Mouse (Mus musculus): Measurements from ENCODE around the gene Borcs8. TPM values are rescaled to one million over a fixed set of nuclear protein-coding genes. Genes with fewer than 3 reads are reported as not detected.

The Borcs8 gene
- polyA plus RNA-seq, 1 experiment = 101 TPM

- no peak for TF ChIP-seq POLR2A (IDR thresholded peaks at IDR 0.05; ENCODE audit: borderline replicate concordance, insufficient read depth, low read length)
- no peak for TF ChIP-seq CTCF (IDR thresholded peaks at IDR 0.05; ENCODE audit: borderline replicate concordance, insufficient read depth, low read depth, low read length)
- WGBS = 12% methylated on average over 39 of the region's 40 CpGs
- no peaks in the 10 kb centered on the region for H3K4me1 ChIP-seq (ENCODE audit: control insufficient read depth, insufficient read depth, low read length)
- H3K4me3 ChIP-seq (replicated peaks; ENCODE audit: insufficient read depth, low read depth, low read length) = peak overlapping the region; percentile 46
- no peaks in the 10 kb centered on the region for H3K27me3 ChIP-seq (ENCODE audit: control insufficient read depth, insufficient read depth, low read length)
- H3K27ac ChIP-seq (ENCODE audit: insufficient read depth, low read length) = no peak overlapping the region
- peak; percentile 41 to 43 for DNase-seq
These were observed 19.0 kb downstream of the Borcs8 start for GRCm38 (mm10) chr8:70158069-70158853.

DNA sequence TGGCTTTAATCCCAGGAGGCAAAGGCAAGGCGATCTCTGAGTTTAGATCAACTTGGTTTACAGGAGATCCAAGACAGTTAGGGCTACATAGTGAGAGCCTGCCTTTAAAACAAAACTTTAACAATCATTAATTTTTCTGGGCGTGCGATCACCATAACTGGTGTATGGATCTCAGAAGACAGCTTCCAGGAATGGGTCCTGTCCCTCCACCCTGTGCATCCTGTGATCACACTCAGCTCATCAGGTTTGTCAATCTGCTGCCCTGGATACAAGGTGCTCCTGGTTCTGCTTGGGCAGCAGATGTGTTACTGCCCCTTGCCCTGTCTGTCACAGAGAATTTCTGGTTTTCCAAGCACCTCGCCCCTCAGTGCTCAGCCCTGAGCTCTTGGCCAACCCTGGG, 19.9 kb downstream of the Borcs8 start:
- TF ChIP-seq POLR2A (IDR thresholded peaks at IDR 0.05; ENCODE audit: borderline replicate concordance, insufficient read depth, low read length) = no peak
- no peak for TF ChIP-seq CTCF (IDR thresholded peaks at IDR 0.05; ENCODE audit: borderline replicate concordance, insufficient read depth, low read depth, low read length)

DNA sequence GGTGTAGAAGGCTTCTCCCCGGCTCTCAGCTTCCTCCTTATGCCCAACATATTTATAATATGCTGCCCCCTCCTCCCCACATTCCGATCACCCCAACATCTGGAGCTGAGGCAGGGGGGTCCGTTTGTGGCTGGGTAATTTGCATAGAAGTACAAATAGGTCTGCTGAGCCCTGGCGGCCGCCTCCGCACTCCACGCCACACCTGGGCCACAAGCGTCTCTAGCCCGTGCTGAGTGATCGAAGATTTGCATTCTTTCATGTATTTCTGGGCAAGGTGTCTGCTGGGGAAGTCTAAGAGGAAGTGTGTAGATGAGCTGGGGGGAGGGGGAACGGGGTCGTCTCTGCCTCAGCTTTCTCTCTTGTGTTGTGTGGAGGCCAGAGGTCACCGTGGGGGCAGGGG, 20.7 kb downstream of the Borcs8 start:
- WGBS = 65% methylated on average over 13 of the region's 13 CpGs
- TF ChIP-seq POLR2A (IDR thresholded peaks at IDR 0.05; ENCODE audit: borderline replicate concordance, insufficient read depth, low read length) = no peak
- TF ChIP-seq CTCF (IDR thresholded peaks at IDR 0.05; ENCODE audit: borderline replicate concordance, insufficient read depth, low read depth, low read length) = no peak

More for the DNA sequence above, 19.9 kb downstream of the Borcs8 start:
- WGBS = 85% methylated on average over 4 of the region's 4 CpGs
- DNase-seq = no peak
- H3K27me3 ChIP-seq (ENCODE audit: control insufficient read depth, insufficient read depth, low read length) = no peaks in the 10 kb centered on the region
- H3K27ac ChIP-seq (ENCODE audit: insufficient read depth, low read length) = no peak overlapping the region
- no peaks in the 10 kb centered on the region for H3K4me1 ChIP-seq (ENCODE audit: control insufficient read depth, insufficient read depth, low read length)
- no peak overlapping the region for H3K4me3 ChIP-seq (replicated peaks; ENCODE audit: insufficient read depth, low read depth, low read length)

GRCm38 (mm10) chr8:70163316-70163715, 24.0 kb downstream of the Borcs8 start:
- no peaks in the 10 kb centered on the region for H3K4me1 ChIP-seq (ENCODE audit: control insufficient read depth, insufficient read depth, low read length)
- TF ChIP-seq CTCF (IDR thresholded peaks at IDR 0.05; ENCODE audit: borderline replicate concordance, insufficient read depth, low read depth, low read length) (no peak), POLR2A (IDR thresholded peaks at IDR 0.05; ENCODE audit: borderline replicate concordance, insufficient read depth, low read length) (no peak)
- DNase-seq = no peak

More for the DNA sequence above, 20.7 kb downstream of the Borcs8 start:
- H3K4me3 ChIP-seq (replicated peaks; ENCODE audit: insufficient read depth, low read depth, low read length) = no peak overlapping the region
- DNase-seq = no peak
- H3K4me1 ChIP-seq (ENCODE audit: control insufficient read depth, insufficient read depth, low read length) = no peaks in the 10 kb centered on the region
- no peak overlapping the region for H3K27ac ChIP-seq (ENCODE audit: insufficient read depth, low read length)
- no peaks in the 10 kb centered on the region for H3K27me3 ChIP-seq (ENCODE audit: control insufficient read depth, insufficient read depth, low read length)

GRCm38 (mm10) chr8:70166504-70167110, 27.3 kb downstream of the Borcs8 start:
- Histone ChIP-seq H3K27ac (ENCODE audit: insufficient read depth, low read length) (no peak overlapping the region), H3K27me3 (ENCODE audit: control insufficient read depth, insufficient read depth, low read length) (no peaks in the 10 kb centered on the region), H3K4me1 (ENCODE audit: control insufficient read depth, insufficient read depth, low read length) (no peaks in the 10 kb centered on the region), H3K4me3 (replicated peaks; ENCODE audit: insufficient read depth, low read depth, low read length) (peak overlapping the region; percentile 2)
- TF ChIP-seq POLR2A (IDR thresholded peaks at IDR 0.05; ENCODE audit: borderline replicate concordance, insufficient read depth, low read length) = no peak
- TF ChIP-seq CTCF (IDR thresholded peaks at IDR 0.05; ENCODE audit: borderline replicate concordance, insufficient read depth, low read depth, low read length) = peak; percentile 89
- 2% methylated on average over 21 of the region's 21 CpGs for WGBS
- DNase-seq = peak; percentile 48 to 73

More at GRCm38 (mm10) chr8:70163316-70163715, 24.0 kb downstream of the Borcs8 start:
- Histone ChIP-seq H3K27ac (ENCODE audit: insufficient read depth, low read length) (no peak overlapping the region), H3K27me3 (ENCODE audit: control insufficient read depth, insufficient read depth, low read length) (no peaks in the 10 kb centered on the region), H3K4me3 (replicated peaks; ENCODE audit: insufficient read depth, low read depth, low read length) (no peak overlapping the region)
- 69% methylated on average over 3 of the region's 3 CpGs for WGBS

DNA sequence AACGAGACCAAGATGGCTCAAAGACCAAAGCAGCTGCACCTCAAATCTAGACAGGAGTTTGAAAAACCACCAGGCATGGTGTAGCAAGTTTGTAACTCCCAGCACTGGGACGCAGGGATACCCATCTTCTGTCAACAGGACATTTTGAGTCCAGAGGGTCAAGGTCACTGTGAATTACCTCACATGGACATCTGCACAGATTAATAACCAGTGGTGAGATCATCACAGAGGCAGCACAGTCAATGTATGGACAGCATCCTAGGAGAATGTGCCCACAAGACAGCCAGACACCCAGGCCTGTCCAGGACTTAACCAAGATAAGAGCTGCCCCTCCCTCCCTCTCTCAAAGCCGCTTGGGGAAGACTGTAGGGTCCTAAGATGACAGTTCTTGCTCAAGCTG, 30.8 kb downstream of the Borcs8 start:
- H3K27ac ChIP-seq (ENCODE audit: insufficient read depth, low read length) = no peak overlapping the region
- WGBS = 90% methylated on average over 3 of the region's 3 CpGs
- H3K4me3 ChIP-seq (replicated peaks; ENCODE audit: insufficient read depth, low read depth, low read length) = no peak overlapping the region
- H3K4me1 ChIP-seq (ENCODE audit: control insufficient read depth, insufficient read depth, low read length) = peaks cover 14% of the 10 kb centered on the region
- no peak for TF ChIP-seq POLR2A (IDR thresholded peaks at IDR 0.05; ENCODE audit: borderline replicate concordance, insufficient read depth, low read length)
- TF ChIP-seq CTCF (IDR thresholded peaks at IDR 0.05; ENCODE audit: borderline replicate concordance, insufficient read depth, low read depth, low read length) = no peak
- no peak for DNase-seq
- H3K27me3 ChIP-seq (ENCODE audit: control insufficient read depth, insufficient read depth, low read length) = no peaks in the 10 kb centered on the region

GRCm38 (mm10) chr8:70170748-70171147, 31.4 kb downstream of the Borcs8 start:
- peaks cover 14% of the 10 kb centered on the region for H3K4me1 ChIP-seq (ENCODE audit: control insufficient read depth, insufficient read depth, low read length)
- DNase-seq = no peak
- H3K4me3 ChIP-seq (replicated peaks; ENCODE audit: insufficient read depth, low read depth, low read length) = no peak overlapping the region
- H3K27ac ChIP-seq (ENCODE audit: insufficient read depth, low read length) = no peak overlapping the region
- H3K27me3 ChIP-seq (ENCODE audit: control insufficient read depth, insufficient read depth, low read length) = no peaks in the 10 kb centered on the region
- 64% methylated on average over 3 of the region's 3 CpGs for whole genome bisulfite sequencing
- TF ChIP-seq CTCF (IDR thresholded peaks at IDR 0.05; ENCODE audit: borderline replicate concordance, insufficient read depth, low read depth, low read length) = no peak
- no peak for TF ChIP-seq POLR2A (IDR thresholded peaks at IDR 0.05; ENCODE audit: borderline replicate concordance, insufficient read depth, low read length)

GRCm38 (mm10) chr8:70171240-70171639, 31.9 kb downstream of the Borcs8 start:
- Histone ChIP-seq H3K27me3 (ENCODE audit: control insufficient read depth, insufficient read depth, low read length) (no peaks in the 10 kb centered on the region), H3K4me1 (ENCODE audit: control insufficient read depth, insufficient read depth, low read length) (peaks cover 14% of the 10 kb centered on the region), H3K4me3 (replicated peaks; ENCODE audit: insufficient read depth, low read depth, low read length) (no peak overlapping the region), H3K27ac (ENCODE audit: insufficient read depth, low read length) (no peak overlapping the region)
- WGBS = 89% methylated on average over 7 of the region's 7 CpGs
- no peak for TF ChIP-seq POLR2A (IDR thresholded peaks at IDR 0.05; ENCODE audit: borderline replicate concordance, insufficient read depth, low read length)
- no peak for TF ChIP-seq CTCF (IDR thresholded peaks at IDR 0.05; ENCODE audit: borderline replicate concordance, insufficient read depth, low read depth, low read length)
- DNase-seq = no peak

Measured in cerebellum, adult 2 months (tissue).